Mouse (Mus musculus): ENCODE results near the gene H2-DMb2. TPM values are rescaled to one million over a fixed set of nuclear protein-coding genes. Genes with fewer than 3 reads are reported as not detected.

Gene H2-DMb2
- polyA plus RNA-seq, 1 experiment from 2014 or later, result 0.18 TPM

GRCm38 (mm10) chr17:34128264-34128937, 14.7 kb upstream of the H2-DMb2 start:
- 27% methylated on average over 13 of the region's 13 CpGs for WGBS
- Histone ChIP-seq H3K4me2 (ENCODE audit: low read length) (peak overlapping the region; percentile 35), H3K27ac (ENCODE audit: low read depth, low read length) (peak overlapping the region; percentile 63), H3K36me3 (ENCODE audit: control insufficient read depth, insufficient read depth, low read length) (no peaks in the 10 kb centered on the region), H3K9me3 (replicated peaks; ENCODE audit: control insufficient read depth, low read length) (no peaks in the 10 kb centered on the region), H3K27me3 (replicated peaks; ENCODE audit: control insufficient read depth, insufficient read depth, low read length) (no peaks in the 10 kb centered on the region), H3K4me3 (ENCODE audit: low read depth, low read length) (peak overlapping the region; percentile 3; the same call in 1 of the 2 replicates), H3K4me1 (ENCODE audit: control insufficient read depth, insufficient read depth, low read length) (peaks cover 8% of the 10 kb centered on the region), H3K9ac (ENCODE audit: low read length) (peak overlapping the region; percentile 29; the same call in 1 of the 2 replicates)
- DNase-seq (ENCODE audit: low spot score), result peak; percentile 58
- peak; percentile 35; the same call in 1 of the 2 replicates for ATAC-seq

GRCm38 (mm10) chr17:34128944-34129791, 13.9 kb upstream of the H2-DMb2 start:
- Histone ChIP-seq H3K27ac (ENCODE audit: low read depth, low read length) (peak overlapping the region; percentile 63), H3K4me1 (ENCODE audit: control insufficient read depth, insufficient read depth, low read length) (0 out of 2 replicates have a peak, but pooled peaks cover 2% of the 10 kb centered on the region), H3K9me3 (replicated peaks; ENCODE audit: control insufficient read depth, low read length) (no peaks in the 10 kb centered on the region), H3K27me3 (replicated peaks; ENCODE audit: control insufficient read depth, insufficient read depth, low read length) (no peaks in the 10 kb centered on the region), H3K4me2 (ENCODE audit: low read length) (peak overlapping the region; percentile 35), H3K9ac (ENCODE audit: low read length) (peak overlapping the region; percentile 29; the same call in 1 of the 2 replicates), H3K36me3 (ENCODE audit: control insufficient read depth, insufficient read depth, low read length) (no peaks in the 10 kb centered on the region), H3K4me3 (ENCODE audit: low read depth, low read length) (peak overlapping the region; percentile 3; the same call in 1 of the 2 replicates)
- 23% methylated on average over 18 of the region's 18 CpGs for WGBS
- DNase-seq (ENCODE audit: low spot score) (no peak), ATAC-seq (peak; percentile 27; the same call in 1 of the 2 replicates)

GRCm38 (mm10) chr17:34130073-34130947, 12.8 kb upstream of the H2-DMb2 start:
- no peak overlapping the region for H3K4me2 ChIP-seq (ENCODE audit: low read length)
- no peak for ATAC-seq
- no peaks in the 10 kb centered on the region for H3K4me1 ChIP-seq (ENCODE audit: control insufficient read depth, insufficient read depth, low read length)
- no peaks in the 10 kb centered on the region for H3K9me3 ChIP-seq (replicated peaks; ENCODE audit: control insufficient read depth, low read length)
- WGBS, result 85% methylated on average over 19 of the region's 19 CpGs
- H3K27ac ChIP-seq (ENCODE audit: low read depth, low read length), result no peak overlapping the region
- DNase-seq (ENCODE audit: low spot score), result no peak
- no peak overlapping the region for H3K9ac ChIP-seq (ENCODE audit: low read length)
- H3K4me3 ChIP-seq (ENCODE audit: low read depth, low read length), result no peak overlapping the region
- H3K36me3 ChIP-seq (ENCODE audit: control insufficient read depth, insufficient read depth, low read length), result no peaks in the 10 kb centered on the region
- no peaks in the 10 kb centered on the region for H3K27me3 ChIP-seq (replicated peaks; ENCODE audit: control insufficient read depth, insufficient read depth, low read length)

GRCm38 (mm10) chr17:34131911-34132310, 11.2 kb upstream of the H2-DMb2 start:
- Histone ChIP-seq H3K4me1 (ENCODE audit: control insufficient read depth, insufficient read depth, low read length) (no peaks in the 10 kb centered on the region), H3K4me2 (ENCODE audit: low read length) (no peak overlapping the region), H3K4me3 (ENCODE audit: low read depth, low read length) (no peak overlapping the region), H3K9ac (ENCODE audit: low read length) (no peak overlapping the region), H3K9me3 (replicated peaks; ENCODE audit: control insufficient read depth, low read length) (no peaks in the 10 kb centered on the region), H3K27me3 (replicated peaks; ENCODE audit: control insufficient read depth, insufficient read depth, low read length) (no peaks in the 10 kb centered on the region; the same call in 1 of the 2 replicates), H3K36me3 (ENCODE audit: control insufficient read depth, insufficient read depth, low read length) (no peaks in the 10 kb centered on the region), H3K27ac (ENCODE audit: low read depth, low read length) (no peak overlapping the region)
- DNase-seq (ENCODE audit: low spot score) (no peak), ATAC-seq (no peak)
- WGBS, result 74% methylated on average over 7 of the region's 7 CpGs

GRCm38 (mm10) chr17:34133289-34133688, 9.8 kb upstream of the H2-DMb2 start:
- no peak overlapping the region for H3K4me2 ChIP-seq (ENCODE audit: low read length)
- no peaks in the 10 kb centered on the region for H3K36me3 ChIP-seq (ENCODE audit: control insufficient read depth, insufficient read depth, low read length)
- WGBS, result 79% methylated on average over 11 of the region's 11 CpGs
- no peak overlapping the region for H3K27ac ChIP-seq (ENCODE audit: low read depth, low read length)
- H3K4me1 ChIP-seq (ENCODE audit: control insufficient read depth, insufficient read depth, low read length), result no peaks in the 10 kb centered on the region
- H3K9me3 ChIP-seq (replicated peaks; ENCODE audit: control insufficient read depth, low read length), result no peaks in the 10 kb centered on the region
- no peak for DNase-seq (ENCODE audit: low spot score)
- H3K4me3 ChIP-seq (ENCODE audit: low read depth, low read length), result no peak overlapping the region
- no peak for ATAC-seq
- H3K27me3 ChIP-seq (replicated peaks; ENCODE audit: control insufficient read depth, insufficient read depth, low read length), result peaks cover 9% of the 10 kb centered on the region
- no peak overlapping the region for H3K9ac ChIP-seq (ENCODE audit: low read length)

- Histone ChIP-seq H3K4me2 (ENCODE audit: low read length) (no peak overlapping the region), H3K27ac (ENCODE audit: low read depth, low read length) (no peak overlapping the region), H3K9ac (ENCODE audit: low read length) (no peak overlapping the region), H3K36me3 (ENCODE audit: control insufficient read depth, insufficient read depth, low read length) (no peaks in the 10 kb centered on the region), H3K9me3 (replicated peaks; ENCODE audit: control insufficient read depth, low read length) (no peaks in the 10 kb centered on the region), H3K27me3 (replicated peaks; ENCODE audit: control insufficient read depth, insufficient read depth, low read length) (peaks cover 21% of the 10 kb centered on the region), H3K4me1 (ENCODE audit: control insufficient read depth, insufficient read depth, low read length) (no peaks in the 10 kb centered on the region), H3K4me3 (ENCODE audit: low read depth, low read length) (no peak overlapping the region)
- DNase-seq (ENCODE audit: low spot score) (no peak), ATAC-seq (no peak)
- WGBS, result 89% methylated on average over 3 of the region's 3 CpGs
Measured at GRCm38 (mm10) chr17:34134451-34134850, 8.7 kb upstream of the H2-DMb2 start.

GRCm38 (mm10) chr17:34135297-34136224, 7.5 kb upstream of the H2-DMb2 start:
- Histone ChIP-seq H3K36me3 (ENCODE audit: control insufficient read depth, insufficient read depth, low read length) (no peaks in the 10 kb centered on the region), H3K4me1 (ENCODE audit: control insufficient read depth, insufficient read depth, low read length) (no peaks in the 10 kb centered on the region), H3K27me3 (replicated peaks; ENCODE audit: control insufficient read depth, insufficient read depth, low read length) (peaks cover 32% of the 10 kb centered on the region), H3K9me3 (replicated peaks; ENCODE audit: control insufficient read depth, low read length) (no peaks in the 10 kb centered on the region), H3K4me3 (ENCODE audit: low read depth, low read length) (peak overlapping the region; percentile 24), H3K4me2 (ENCODE audit: low read length) (peak overlapping the region; percentile 63), H3K27ac (ENCODE audit: low read depth, low read length) (no peak overlapping the region), H3K9ac (ENCODE audit: low read length) (no peak overlapping the region)
- peak; percentile 98 for ATAC-seq
- peak; percentile 99 for DNase-seq (ENCODE audit: low spot score)
- 6% methylated on average over 31 of the region's 31 CpGs for WGBS

- H3K4me1 ChIP-seq (ENCODE audit: control insufficient read depth, insufficient read depth, low read length), result no peaks in the 10 kb centered on the region
- no peaks in the 10 kb centered on the region for H3K36me3 ChIP-seq (ENCODE audit: control insufficient read depth, insufficient read depth, low read length)
- H3K27ac ChIP-seq (ENCODE audit: low read depth, low read length), result no peak overlapping the region
- DNase-seq (ENCODE audit: low spot score) (no peak), ATAC-seq (no peak)
- H3K4me2 ChIP-seq (ENCODE audit: low read length), result no peak overlapping the region
- H3K9me3 ChIP-seq (replicated peaks; ENCODE audit: control insufficient read depth, low read length), result no peaks in the 10 kb centered on the region
- H3K4me3 ChIP-seq (ENCODE audit: low read depth, low read length), result no peak overlapping the region
- peaks cover 41% of the 10 kb centered on the region for H3K27me3 ChIP-seq (replicated peaks; ENCODE audit: control insufficient read depth, insufficient read depth, low read length)
- 75% methylated on average over 7 of the region's 7 CpGs for WGBS
- H3K9ac ChIP-seq (ENCODE audit: low read length), result no peak overlapping the region
Measured at GRCm38 (mm10) chr17:34137601-34138000, 5.5 kb upstream of the H2-DMb2 start.

Data from forebrain, embryonic 14.5 days (tissue).